Mouse (Mus musculus) brain, adult 2 months (tissue): ENCODE measurements around the gene Nfs1.
"Not testable (repeated sequence)": the region's sequence is repeated elsewhere in the genome, so short reads cannot be mapped to it uniquely, and the experiment has no call there.

Experiments
- DNase-seq: peaks from one replicate; pipeline ENCODE4 v3.0.0; 2011; ENCODE audit warnings: low read depth, low spot score

Nfs1 gene

DNA sequence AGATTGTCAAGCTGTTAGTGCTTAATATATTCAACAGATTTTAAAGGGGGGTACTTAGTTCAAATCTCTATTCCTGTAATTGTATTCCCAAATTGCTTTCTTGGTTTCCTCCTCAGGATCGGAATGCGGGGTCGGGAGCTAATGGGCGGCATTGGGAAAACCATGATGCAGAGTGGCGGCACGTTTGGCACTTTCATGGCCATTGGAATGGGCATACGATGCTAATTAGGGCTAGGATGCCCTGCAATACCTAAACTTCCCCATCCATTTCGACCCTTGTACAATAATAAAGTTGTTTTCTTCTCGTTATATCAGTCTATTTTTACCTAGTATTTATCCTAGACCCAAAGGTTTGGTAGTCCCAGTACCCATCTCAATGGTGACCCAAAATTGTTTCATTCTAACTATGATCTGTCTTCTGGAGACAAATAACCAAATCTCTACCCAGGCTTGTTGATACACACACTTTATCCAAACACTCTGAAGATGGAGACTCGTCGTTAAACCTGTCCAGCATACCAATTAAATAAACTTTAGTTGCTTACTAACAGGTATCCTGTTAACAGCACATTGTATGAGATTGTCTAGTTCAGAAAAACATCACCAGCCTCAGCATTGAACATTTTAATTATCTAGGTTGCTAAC, 1.6 kb upstream of the Nfs1 start:
- no peak for DNase-seq

DNA sequence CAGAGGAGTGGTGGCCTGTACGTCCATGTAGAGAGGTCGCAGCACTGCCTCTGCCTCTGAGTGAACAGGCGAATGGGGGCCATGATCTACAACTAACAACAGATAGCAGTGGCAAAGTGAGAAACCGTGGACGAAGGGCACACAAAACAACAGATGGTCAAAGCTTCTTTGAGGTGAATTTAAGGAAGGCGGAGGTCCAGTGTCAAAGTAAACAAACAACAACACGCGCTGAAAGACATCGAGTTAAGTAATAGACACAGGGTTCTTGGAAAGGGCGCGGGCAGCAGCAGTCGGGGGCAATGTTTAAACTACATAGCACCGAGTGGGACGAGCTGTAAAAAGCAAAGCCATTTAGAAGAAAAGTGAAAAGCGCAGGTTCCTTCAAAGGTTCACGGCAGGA, 619 bp downstream of the Nfs1 start:
- DNase-seq = no peak

DNA sequence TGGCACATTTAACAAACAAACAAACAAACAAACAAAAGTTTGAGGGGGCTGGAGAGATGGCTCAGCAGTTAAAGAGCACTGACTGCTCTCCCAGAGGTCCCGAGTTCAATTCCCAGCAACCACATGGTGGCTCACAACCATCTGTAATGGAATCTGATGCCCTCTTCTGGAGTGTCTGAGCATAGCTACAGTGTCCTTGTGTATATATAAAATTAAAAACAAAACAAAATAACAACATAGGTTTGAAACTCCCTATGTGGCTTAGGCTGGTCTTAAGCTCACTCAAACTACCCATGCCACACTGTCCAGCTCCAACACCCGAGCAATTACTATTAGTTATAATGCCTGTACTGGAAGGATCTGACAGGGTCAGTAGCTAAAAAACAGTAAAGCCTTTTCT, 1.2 kb downstream of the Nfs1 start:
- DNase-seq = no peak

DNA sequence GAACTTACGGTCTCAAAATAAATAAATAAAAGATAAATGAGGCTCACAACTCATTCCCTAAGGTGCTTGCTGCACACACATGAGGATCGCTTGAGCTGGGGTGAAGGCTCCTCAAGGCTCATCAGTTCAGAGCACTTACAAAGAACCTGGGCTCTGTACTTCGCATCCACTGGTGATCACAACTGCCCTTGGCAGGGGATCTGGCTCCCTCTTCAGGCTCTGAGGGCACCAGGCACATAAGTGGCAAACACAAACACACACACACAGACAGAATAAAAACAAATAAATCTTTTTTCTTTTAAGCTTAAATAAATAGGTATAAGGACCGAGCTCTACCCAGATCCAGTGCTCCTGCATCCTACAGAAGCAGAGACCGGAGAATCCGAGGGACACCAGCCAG, 8.3 kb downstream of the Nfs1 start:
- DNase-seq = no peak

DNA sequence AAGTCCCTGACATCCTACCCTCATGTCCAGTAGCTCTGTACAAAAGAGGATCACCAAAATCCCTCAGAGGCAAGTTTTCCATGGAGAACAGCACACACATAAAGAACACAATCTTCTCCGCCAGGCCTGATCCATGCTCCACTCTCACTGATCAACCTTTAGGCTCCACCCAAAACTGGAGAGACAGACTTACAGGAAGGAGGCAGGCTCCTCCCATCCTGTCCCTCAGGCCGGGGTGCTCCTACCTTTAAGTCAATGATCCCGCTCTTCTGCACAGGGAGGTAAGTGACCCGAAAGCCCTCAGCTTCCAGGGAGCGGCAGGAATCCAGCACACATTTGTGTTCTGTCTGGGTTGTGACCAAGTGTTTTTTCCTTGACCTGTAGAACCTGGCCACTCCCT, 9.8 kb downstream of the Nfs1 start:
- DNase-seq = no peak

DNA sequence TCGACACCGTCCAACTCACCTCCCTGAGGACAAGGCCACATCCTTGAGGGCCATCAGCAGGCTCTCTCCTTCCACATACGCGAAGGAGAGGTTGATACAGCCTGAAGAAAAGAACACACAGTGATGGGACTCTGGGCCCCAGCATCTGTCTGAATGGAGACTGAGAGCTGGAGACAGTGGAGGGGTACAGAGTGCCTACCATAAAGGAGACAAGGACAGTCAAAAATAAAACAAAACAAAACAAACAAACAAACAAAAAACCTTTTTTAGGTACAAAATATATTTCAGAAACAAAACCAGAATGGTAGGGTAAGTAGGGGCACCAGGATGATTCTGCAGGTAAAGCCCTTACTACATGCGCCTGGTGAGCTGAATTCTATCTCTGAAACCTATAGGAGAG, 17.0 kb downstream of the Nfs1 start, which contains the start of gene Gm28036:
Gm28036 (minus strand) TSS at position 101 of the 400 bp plus-strand sequence.
- DNase-seq = no peak

DNA sequence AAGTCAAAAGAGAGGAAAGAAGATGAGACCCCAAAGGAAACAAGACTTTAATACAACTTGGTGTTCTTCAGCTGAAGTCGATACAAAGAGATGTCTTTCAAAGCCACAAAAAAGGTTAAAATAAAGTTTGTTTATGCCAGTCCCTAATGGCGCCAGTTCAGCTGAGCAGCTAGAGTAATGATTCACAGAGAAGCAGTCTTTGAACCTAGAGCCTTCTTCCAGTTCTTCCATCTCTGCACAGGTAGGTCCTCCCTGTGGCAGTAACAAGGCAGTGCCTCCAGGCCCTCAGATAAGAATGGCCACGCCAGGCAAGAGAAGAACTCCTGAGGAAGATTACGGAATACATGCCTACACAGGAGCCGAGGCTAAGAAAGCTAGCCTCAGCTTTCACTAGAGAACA, 20.3 kb downstream of the Nfs1 start:
- DNase-seq = no peak

DNA sequence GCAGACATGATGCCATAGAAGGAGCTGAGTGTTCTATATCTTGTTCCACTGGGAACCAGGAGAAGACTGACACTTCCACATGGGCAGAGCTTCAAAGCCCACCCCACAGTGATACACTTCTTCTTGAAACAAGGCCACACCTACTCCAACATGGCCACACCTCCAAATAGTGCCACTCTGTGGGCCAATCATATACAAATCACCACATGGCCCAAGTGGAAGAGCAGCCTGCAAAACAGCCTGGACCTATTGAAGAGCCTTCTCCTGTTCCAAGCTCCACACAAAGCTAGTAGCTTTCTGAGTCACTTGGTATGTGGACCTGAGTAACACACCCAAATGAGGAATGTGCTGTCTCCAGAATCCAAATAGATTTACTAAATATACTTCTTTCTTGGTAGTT, 24.4 kb downstream of the Nfs1 start:
- DNase-seq = no peak

DNA sequence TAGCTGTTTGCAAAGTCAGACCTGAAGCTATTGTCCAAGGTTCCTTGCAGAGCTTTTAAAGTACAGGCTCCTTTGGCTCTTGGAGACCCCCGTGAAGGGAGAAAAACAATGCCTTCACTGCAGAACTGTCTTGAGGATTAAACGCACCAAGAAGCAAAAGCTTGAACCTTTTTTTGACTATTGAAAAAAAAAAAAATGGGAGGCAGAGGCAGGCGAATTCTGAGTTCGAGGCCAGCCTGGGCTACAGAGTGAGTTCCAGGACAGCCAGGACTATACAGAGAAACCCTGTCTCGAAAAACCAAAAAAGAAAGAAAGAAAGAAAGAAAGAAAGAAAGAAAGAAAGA, 31.9 kb downstream of the Nfs1 start:
- not testable (repeated sequence) for DNase-seq

DNA sequence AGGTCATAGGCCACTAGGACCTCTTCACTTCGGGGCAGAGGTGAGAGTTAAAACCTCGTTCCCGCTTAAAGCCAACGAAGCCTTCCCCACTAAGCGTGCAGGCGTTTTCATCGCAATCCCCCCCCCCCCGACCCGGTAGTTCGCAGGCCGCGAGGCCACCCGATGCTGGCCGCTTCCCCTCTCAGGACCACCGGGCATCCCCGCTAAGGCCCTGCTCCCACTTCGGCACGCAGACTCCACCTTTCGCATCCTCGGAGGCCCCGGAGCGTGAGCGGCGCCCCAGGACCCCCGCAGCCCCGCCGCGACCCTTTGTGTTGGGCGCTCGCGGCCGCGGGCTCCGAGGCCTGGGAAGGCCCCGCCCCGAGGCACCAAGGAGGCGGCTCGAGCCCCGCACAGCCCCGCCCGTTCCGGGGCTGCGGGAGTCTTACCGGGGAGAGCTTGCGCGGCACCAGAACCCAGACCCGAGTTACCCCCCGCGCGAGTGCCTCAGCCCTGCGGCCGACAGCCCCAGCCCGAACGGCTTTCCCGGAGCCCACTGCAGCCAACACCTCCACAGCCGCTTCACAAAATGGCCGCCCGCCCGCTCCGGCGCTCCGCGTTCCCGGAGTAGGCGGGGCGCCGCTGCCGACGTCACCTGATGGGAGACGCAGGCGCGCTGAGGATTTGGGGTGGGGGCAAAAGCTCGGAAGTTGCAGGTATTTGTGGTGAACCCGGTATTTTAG, 32.5 kb downstream of the Nfs1 start, which contains the start of the genes Cpne1 and Rbm12:
Cpne1 (minus strand) TSS at position 608 of the 722 bp plus-strand sequence.
Rbm12 (minus strand) TSS at position 621 of the 722 bp plus-strand sequence.
- DNase-seq = peak; percentile 93

DNA sequence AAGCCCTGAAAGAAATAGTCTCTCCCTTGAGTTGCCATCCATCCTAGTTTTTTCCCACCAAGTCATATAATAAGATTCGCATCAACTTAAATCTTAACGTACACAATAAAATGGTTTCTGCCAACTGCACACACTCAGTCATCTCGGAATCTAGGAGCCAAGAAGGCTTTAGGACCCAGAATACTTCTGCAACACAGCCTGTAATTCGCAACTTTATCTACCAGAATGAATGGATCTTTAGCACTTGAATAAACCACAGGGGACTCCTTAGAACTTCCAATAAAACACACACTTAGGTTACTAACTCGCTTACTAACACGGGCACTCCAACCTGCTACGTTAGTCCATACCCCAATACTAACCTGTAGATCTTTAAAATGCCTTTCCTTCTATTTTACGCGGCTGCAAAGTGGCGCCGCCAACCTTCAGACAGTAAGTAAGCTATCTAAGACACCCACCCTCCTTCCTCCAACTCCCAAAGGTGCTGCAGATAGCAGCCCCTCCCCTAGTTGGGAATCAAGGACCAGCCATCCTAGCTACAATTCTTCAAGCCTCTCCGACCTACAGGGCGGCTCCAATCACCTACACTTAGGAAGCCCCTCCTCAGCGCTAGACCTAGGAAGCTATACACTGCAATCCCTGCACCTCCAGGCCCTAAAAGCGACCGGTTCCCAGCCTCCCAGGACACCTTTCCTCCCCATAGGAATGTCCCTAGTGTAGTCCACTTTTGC, 33.2 kb downstream of the Nfs1 start:
- peak; percentile 56 for DNase-seq

DNA sequence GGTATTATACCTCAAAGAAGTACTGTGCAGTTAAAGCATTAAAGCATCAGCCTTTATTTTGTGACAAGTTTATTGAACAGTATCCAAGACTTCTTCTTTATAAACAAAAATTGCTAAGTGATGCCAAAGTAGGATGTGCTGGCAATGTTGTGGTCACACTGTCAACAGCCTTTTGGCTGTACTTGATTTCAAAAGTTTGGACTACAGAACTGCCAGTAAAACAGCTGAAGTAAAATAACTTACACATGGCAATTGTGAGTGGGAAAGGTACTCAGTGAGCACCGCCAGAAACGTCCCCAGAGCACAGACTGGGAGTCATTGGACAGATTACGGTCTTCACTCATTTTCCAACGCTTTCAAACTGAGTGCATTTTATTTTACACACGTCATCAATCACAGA, 52.1 kb downstream of the Nfs1 start:
- DNase-seq = no peak

DNA sequence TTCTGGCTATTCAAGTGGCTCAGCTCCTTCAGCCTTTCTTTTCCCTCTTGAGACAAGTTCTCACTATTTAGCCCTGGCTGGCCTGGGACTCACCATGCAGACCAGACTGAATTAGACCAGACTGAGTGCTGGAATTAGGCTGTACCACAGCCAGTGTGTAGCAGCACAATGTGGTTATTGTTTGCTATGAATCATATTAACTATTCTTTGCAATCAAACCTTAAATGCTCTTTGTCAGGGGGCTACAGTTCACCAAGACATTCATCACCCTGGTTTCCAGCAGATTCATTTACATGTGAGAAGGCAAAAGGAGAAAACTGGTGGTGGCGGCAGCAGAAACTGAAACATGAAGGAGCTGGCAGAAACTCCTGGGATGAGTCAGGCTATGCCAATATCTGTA, 54.2 kb downstream of the Nfs1 start:
- peak; percentile 59 for DNase-seq

DNA sequence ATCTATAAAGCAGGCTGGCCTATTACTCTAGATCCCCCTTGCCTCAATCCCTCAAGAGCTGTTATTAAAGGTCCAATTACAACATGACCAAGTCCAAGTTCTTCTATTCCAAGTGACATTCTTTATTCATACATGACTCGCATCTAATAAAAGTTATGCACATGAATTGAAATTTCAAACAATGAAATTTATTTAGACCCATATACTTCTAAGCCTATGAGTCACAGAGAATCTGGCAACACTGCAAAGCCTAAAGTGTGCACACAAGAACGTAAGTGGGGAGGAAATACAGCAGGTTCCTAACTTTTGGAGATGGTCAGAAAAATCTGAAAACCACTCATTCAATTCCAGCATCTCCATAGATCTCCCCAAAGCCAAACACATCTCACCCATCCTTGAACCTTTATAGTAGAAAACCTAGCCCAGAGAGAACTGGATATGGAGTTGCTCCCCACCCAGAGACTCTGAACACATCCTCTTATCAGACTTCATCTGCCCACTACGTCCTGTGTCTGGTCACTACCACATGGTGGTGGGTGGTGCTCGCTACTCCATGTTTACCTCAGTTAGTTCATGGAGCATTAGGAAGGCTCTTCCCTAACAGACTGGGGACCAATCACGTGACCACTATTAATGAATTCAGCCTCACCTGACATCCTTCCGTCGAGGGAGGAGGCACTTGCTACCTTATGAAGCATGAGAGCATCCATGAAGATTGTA, 56.4 kb downstream of the Nfs1 start:
- DNase-seq = no peak

DNA sequence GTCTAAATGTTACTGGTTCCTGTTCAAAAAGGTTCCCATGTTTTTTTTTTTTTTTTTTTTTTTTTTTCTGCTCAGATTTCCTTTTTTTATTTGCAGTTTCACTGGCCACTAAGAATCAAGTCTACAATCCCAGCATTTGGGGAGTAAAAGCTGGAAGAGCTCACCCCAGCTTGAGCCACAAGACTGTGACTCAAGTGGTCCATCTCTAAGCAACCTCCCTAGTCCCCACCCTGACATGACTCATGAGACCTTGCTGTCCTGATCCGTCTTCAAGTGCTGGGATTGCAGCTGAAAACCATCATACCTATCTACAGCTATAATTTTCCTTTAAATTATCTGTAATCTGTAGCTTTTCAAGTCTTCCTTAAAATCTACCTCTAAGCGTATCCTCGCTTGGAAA, 59.4 kb downstream of the Nfs1 start:
- DNase-seq = no peak

DNA sequence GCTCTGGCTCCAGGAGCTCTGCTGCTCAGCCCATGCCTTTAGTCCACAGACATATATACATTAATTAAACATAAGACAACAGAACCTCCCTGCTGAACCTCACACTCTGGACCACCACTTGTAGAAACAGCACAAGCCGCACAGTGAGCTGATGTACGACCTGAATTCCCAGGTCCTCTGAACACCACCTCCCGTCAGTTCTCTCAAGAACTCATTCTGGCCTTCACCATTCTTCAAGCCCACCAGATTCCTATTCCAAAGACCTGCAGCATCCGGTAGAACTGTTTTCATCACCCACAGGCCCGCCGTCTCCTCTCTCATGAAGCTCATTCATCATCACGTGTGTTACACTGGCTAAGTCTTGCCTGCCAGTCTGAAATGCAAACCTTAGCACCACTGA, 63.6 kb downstream of the Nfs1 start:
- no peak for DNase-seq

DNA sequence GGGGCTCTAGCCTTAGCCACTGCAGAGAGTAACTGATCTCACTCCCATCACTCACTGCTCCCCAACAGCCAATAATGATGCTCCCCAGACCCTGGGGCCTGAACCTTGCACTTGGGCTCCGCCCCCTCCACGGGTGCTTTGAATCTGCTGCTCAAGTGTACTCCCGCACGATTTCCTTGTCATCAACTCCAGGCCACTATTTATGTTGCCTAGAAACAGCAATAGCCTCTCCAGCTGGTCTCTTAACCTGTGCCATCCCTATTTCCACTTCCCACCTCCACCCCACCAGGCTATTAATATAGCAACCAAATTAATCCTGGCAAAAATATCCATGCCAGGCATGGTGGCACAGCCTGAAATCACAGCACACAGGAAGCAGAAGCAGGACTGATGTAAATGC, 64.3 kb downstream of the Nfs1 start:
- DNase-seq = peak; percentile 77

DNA sequence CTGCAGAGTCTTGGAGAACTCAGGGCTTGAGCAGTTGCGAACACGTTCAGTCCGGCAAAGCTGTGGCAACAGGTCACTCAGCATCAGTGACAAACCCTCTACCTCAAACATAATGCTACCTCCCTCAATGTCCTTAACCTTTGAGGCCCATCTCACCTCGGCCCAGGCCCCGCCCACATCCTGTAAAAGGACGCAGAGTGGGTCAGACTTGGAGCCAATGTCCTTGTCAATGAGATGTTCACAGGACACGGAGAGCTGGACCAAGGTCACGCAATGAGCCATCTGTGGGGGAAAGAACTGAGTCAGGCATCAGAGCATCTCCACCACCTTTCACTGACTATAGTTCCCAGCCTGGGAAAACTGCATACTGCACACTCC, 64.8 kb downstream of the Nfs1 start:
- DNase-seq = no peak

DNA sequence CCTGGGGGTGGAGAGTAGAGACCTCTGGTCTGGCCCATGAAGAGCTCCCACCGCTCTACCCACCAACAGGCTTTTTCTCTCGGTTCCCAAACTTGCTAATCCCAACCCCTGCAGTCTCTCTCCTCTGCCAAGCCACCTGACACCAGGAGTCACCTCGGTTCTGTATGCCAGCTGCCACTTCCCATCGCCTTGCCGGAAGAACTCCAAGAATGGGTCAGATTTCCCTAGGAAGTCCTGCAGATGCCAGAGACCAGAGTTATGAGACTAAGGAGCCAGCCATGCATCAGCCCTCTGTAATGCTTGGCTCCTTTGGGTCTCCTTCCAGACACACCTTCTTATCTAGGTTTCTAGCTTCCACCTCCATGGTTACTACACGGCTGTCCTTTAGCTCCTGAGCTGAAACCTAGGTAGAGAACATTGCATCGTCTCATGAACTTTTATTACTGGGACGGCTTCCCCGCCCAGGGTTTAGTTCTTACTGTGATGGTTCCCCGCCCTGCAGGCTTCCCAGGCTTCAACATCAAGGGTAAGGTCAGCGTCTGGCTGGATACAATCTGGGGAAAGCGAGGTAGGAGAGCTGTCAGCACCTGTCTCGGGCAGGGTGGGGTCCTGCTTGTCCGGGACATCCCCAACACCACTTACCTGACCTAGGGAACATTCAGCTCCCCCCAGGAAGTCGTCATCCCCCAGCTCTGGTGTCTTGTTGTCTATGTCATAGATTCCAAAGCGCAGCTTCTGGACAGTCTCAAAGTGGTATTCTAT, 65.4 kb downstream of the Nfs1 start:
- no peak for DNase-seq

DNA sequence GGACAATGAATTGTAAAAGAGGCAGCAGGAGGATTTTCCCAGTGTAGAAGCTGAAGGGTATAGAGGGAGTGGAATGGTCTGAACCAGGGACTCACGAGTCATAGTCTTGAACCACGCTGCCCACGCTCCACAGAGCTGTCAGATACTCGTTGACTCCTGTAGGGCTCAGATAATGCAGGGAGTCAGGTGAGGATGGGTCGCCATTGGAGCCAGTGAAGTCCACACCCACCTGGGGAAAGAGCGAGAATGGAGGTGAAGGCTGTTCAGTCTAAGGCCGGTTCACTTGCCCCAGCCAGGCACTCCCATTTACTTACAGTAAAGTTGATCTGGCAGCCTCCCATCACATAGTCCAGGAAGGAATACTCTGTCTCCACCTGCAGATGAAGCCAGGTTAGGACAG, 66.5 kb downstream of the Nfs1 start:
- DNase-seq = no peak

DNA sequence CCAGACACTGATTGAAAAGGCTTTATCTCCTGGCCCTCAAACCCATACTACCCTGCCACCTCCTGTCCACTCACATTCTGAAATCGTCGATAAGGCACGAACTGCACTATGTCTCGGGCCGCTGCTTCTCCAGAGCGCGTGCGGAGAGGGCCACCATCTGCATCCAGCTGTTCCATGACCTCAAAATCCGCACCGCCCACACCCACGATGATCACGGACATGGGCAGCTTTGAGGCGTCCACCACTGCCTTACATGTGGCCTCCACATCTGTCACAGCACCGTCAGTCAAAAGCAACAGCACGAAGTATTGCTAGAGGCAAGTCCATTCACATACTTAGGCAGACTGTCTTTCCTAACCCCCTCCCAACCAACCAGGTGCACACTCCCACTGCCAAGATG, 70.3 kb downstream of the Nfs1 start:
- DNase-seq = no peak
